Mouse (Mus musculus): ENCODE data around the gene Acad8. TPM values are rescaled to one million over a fixed set of nuclear protein-coding genes. Genes with fewer than 3 reads are reported as not detected.

Acad8 gene
- total and polyA plus RNA-seq, 3 experiments = 13.7 to 24.7 (median 21.7) TPM

DNA sequence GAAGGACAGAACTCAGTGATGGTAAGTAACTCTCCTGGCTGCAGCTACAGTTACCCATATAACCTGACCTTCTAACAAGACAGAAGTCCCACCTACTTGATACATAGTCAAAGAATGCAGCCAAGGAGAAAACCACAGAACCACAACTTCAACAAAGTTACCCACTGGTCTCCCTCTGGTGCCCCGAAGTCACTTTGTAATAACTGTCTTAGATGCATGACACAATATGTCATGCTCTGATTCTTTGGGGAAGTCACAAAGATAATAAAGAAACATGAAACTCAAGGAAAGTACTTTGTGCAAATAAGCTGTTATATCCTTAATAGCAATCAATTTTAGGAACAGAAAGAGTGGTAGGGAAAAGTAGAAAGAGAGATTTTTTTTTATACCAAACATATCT lies 27.3 kb upstream of the Acad8 start:
- peaks cover 16 to 53% of the 10 kb centered on the region in 2 experiments for H3K4me1 ChIP-seq (ENCODE audit: control insufficient read depth in 1 of 2, insufficient read depth in 2 of 2)
- no peak overlapping the region; the same call in 1 of the 2 replicates for H3K4me2 ChIP-seq (ENCODE audit: insufficient read depth, low read depth, poor library complexity, severe bottlenecking)

GRCm38 (mm10) chr9:27023681-27024080 lies 24.3 kb upstream of the Acad8 start:
- DNase-seq (ENCODE audit: extremely low read depth) = peak; percentile 55
- Histone ChIP-seq H3K4me2 (ENCODE audit: insufficient read depth, low read depth, poor library complexity, severe bottlenecking) (no peak overlapping the region), H3K4me1 (ENCODE audit: control insufficient read depth in 1 of 2, insufficient read depth in 2 of 2) (peaks cover 16 to 55% of the 10 kb centered on the region in 2 experiments), H3K9me3 (replicated peaks; ENCODE audit: low read length) (peaks cover 2% of the 10 kb centered on the region), H3K36me3 (replicated peaks in 1 of 2; ENCODE audit: control insufficient read depth in 1 of 2, insufficient read depth in 1 of 2, low read length in 1 of 2) (peaks cover 0 to 28% of the 10 kb centered on the region in 2 experiments), H3K27ac (ENCODE audit: insufficient read depth, low read depth) (no peak overlapping the region), H3K27me3 (replicated peaks) (peaks cover 2% of the 10 kb centered on the region), H3K9ac (ENCODE audit: insufficient read depth, low read depth) (no peak overlapping the region), H3K4me3 (replicated peaks in 1 of 3; ENCODE audit: low read depth in 2 of 3, low read length in 2 of 3, poor library complexity in 1 of 3) (no peak overlapping the region), H3K79me2 (replicated peaks; ENCODE audit: control insufficient read depth, extremely low read depth, insufficient read depth, poor library complexity, severe bottlenecking) (peaks cover 7% of the 10 kb centered on the region; the same call in 1 of the 2 replicates)
- dilution Hi-C loops (cut with MboI; ENCODE audit: extremely low pct_ligation_motif_present, extremely low pct_unique_long_range_greater_than_20kb, low sequenced_read_pairs) = no loop called here
- TF ChIP-seq KAT2A (IDR thresholded peaks at IDR 0.05; ENCODE audit: insufficient replicate concordance, low read length) (no peak), ETS1 (conservative IDR thresholded peaks at IDR 0.05; ENCODE audit: low read depth, low read length) (0 out of 2 replicates have a peak, but pooled peaks have one; percentile 25), EP300 (IDR thresholded peaks at IDR 0.05; ENCODE audit: low read length) (peak; percentile 53)
- in situ Hi-C loops (cut with MboI; ENCODE audit: low pct_ligation_motif_present, low pct_unique_long_range_greater_than_20kb, low sequenced_read_pairs) = no loop called here

More for the DNA sequence above, 27.3 kb upstream of the Acad8 start:
- Histone ChIP-seq H3K36me3 (replicated peaks in 1 of 2; ENCODE audit: control insufficient read depth in 1 of 2, insufficient read depth in 1 of 2, low read length in 1 of 2) (peaks cover 0 to 16% of the 10 kb centered on the region in 2 experiments), H3K4me3 (replicated peaks in 1 of 3; ENCODE audit: low read depth in 2 of 3, low read length in 2 of 3, poor library complexity in 1 of 3) (no peak overlapping the region), H3K27me3 (replicated peaks) (peaks cover 2% of the 10 kb centered on the region), H3K79me2 (replicated peaks; ENCODE audit: control insufficient read depth, extremely low read depth, insufficient read depth, poor library complexity, severe bottlenecking) (peaks cover 18% of the 10 kb centered on the region), H3K9me3 (replicated peaks; ENCODE audit: low read length) (no peaks in the 10 kb centered on the region), H3K27ac (ENCODE audit: insufficient read depth, low read depth) (no peak overlapping the region), H3K9ac (ENCODE audit: insufficient read depth, low read depth) (no peak overlapping the region)
- peak; percentile 81 for DNase-seq (ENCODE audit: extremely low read depth)
- dilution Hi-C loops (cut with MboI; ENCODE audit: extremely low pct_ligation_motif_present, extremely low pct_unique_long_range_greater_than_20kb, low sequenced_read_pairs) = no loop called here
- TF ChIP-seq BHLHE40 (IDR thresholded peaks at IDR 0.05; ENCODE audit: low read depth, low read length) (peak; percentile 68), POLR2AphosphoS2 (IDR thresholded peaks at IDR 0.05; ENCODE audit: low read depth, low read length) (no peak), JUND (conservative IDR thresholded peaks at IDR 0.05; ENCODE audit: low read depth, low read length) (no peak), CTCF (conservative IDR thresholded peaks at IDR 0.05 in 1 of 2, IDR thresholded peaks at IDR 0.05 in 1 of 2; ENCODE audit: low read depth in 2 of 2, low read length in 2 of 2) (no peak), ZNF384 (IDR thresholded peaks at IDR 0.05; ENCODE audit: low read depth, low read length) (no peak), MEF2A (IDR thresholded peaks at IDR 0.05; ENCODE audit: borderline replicate concordance, low read depth, low read length) (0 out of 2 replicates have a peak, but pooled peaks have one; percentile 24), CHD1 (IDR thresholded peaks at IDR 0.05; ENCODE audit: low read depth, low read length) (no peak), EP300 (IDR thresholded peaks at IDR 0.05; ENCODE audit: low read length) (peak; percentile 58; the same call in 1 of the 2 replicates), PAX5 (IDR thresholded peaks at IDR 0.05; ENCODE audit: low read length) (no peak), NRF1 (IDR thresholded peaks at IDR 0.05; ENCODE audit: low read depth, low read length) (no peak), ETS1 (conservative IDR thresholded peaks at IDR 0.05; ENCODE audit: low read depth, low read length) (peak; percentile 69), MXI1 (IDR thresholded peaks at IDR 0.05; ENCODE audit: low read depth, low read length) (no peak), ZC3H11A (IDR thresholded peaks at IDR 0.05; ENCODE audit: low read depth, low read length) (no peak), IRF4 (IDR thresholded peaks at IDR 0.05; ENCODE audit: low read depth, low read length) (peak; percentile 58), USF1 (IDR thresholded peaks at IDR 0.05; ENCODE audit: low read depth, low read length) (no peak), KAT2A (IDR thresholded peaks at IDR 0.05; ENCODE audit: insufficient replicate concordance, low read length) (no peak), ZKSCAN1 (IDR thresholded peaks at IDR 0.05; ENCODE audit: borderline replicate concordance, low read depth, low read length) (no peak), MYC (IDR thresholded peaks at IDR 0.05; ENCODE audit: low read depth, low read length) (no peak), MAFK (IDR thresholded peaks at IDR 0.05; ENCODE audit: insufficient replicate concordance, low read length) (peak; percentile 85), E2F4 (IDR thresholded peaks at IDR 0.05; ENCODE audit: insufficient replicate concordance, low read depth, low read length) (no peak), USF2 (conservative IDR thresholded peaks at IDR 0.05; ENCODE audit: low read depth, low read length) (no peak)
- in situ Hi-C loops (cut with MboI; ENCODE audit: low pct_ligation_motif_present, low pct_unique_long_range_greater_than_20kb, low sequenced_read_pairs) = no loop called here
